Mouse (Mus musculus): ENCODE measurements around the gene Slc25a54.

The Slc25a54 gene

GRCm38 (mm10) chr3:109080169-109080568, at the start of gene Slc25a54:
Slc25a54 (plus strand) TSS chr3:109080469.
- in situ Hi-C loops (cut with MboI, MseI), result no loop called here

- in situ Hi-C loops (cut with MboI, MseI), result loop anchor here (5.0 kb wide), 1 partner anchor 36 kb away; no protein-coding TSS in a partner anchor
These were observed 49.5 kb upstream of the Slc25a54 start for GRCm38 (mm10) chr3:109030817-109031216.

GRCm38 (mm10) chr3:109031626-109032025, 48.6 kb upstream of the Slc25a54 start:
- in situ Hi-C loops (cut with MboI, MseI), result loop anchor here (5.0 kb wide), 1 partner anchor 36 kb away; no protein-coding TSS in a partner anchor

- in situ Hi-C loops (cut with MboI, MseI), result loop anchor here (5.0 kb wide), 1 partner anchor 35 kb away; no protein-coding TSS in a partner anchor
These were observed 48.0 kb upstream of the Slc25a54 start for GRCm38 (mm10) chr3:109032306-109032705.

GRCm38 (mm10) chr3:109034411-109034810, 45.9 kb upstream of the Slc25a54 start:
- in situ Hi-C loops (cut with MboI, MseI), result loop anchor here (5.0 kb wide), 1 partner anchor 33 kb away; no protein-coding TSS in a partner anchor

- in situ Hi-C loops (cut with MboI, MseI), result loop anchor here (10.0 kb wide), 1 partner anchor 1204 kb away; no protein-coding TSS in a partner anchor
These were observed 39.4 kb upstream of the Slc25a54 start for GRCm38 (mm10) chr3:109040908-109041307.

GRCm38 (mm10) chr3:109043395-109043794, 36.9 kb upstream of the Slc25a54 start:
- in situ Hi-C loops (cut with MboI, MseI), result loop anchor here (10.0 kb wide), 1 partner anchor 1201 kb away; no protein-coding TSS in a partner anchor

GRCm38 (mm10) chr3:109046428-109046827, 33.8 kb upstream of the Slc25a54 start:
- in situ Hi-C loops (cut with MboI, MseI), result loop anchor here (10.0 kb wide), 1 partner anchor 1198 kb away; no protein-coding TSS in a partner anchor

GRCm38 (mm10) chr3:109047707-109048283, 32.5 kb upstream of the Slc25a54 start:
- in situ Hi-C loops (cut with MboI, MseI), result loop anchor here (10.0 kb wide), 1 partner anchor 1197 kb away; no protein-coding TSS in a partner anchor

- in situ Hi-C loops (cut with MboI, MseI), result no loop called here
These were observed 29.0 kb upstream of the Slc25a54 start for GRCm38 (mm10) chr3:109051056-109051945.

GRCm38 (mm10) chr3:109051946-109052331, 28.3 kb upstream of the Slc25a54 start:
- in situ Hi-C loops (cut with MboI, MseI), result no loop called here

GRCm38 (mm10) chr3:109059903-109060302, 20.4 kb upstream of the Slc25a54 start:
- in situ Hi-C loops (cut with MboI, MseI), result loop anchor here (10.0 kb wide), 1 partner anchor 125 kb away; the partner anchor contains the start of gene Henmt1

- in situ Hi-C loops (cut with MboI, MseI), result loop anchor here (10.0 kb wide), 1 partner anchor 128 kb away; the partner anchor contains the start of gene Henmt1
These were observed 17.9 kb upstream of the Slc25a54 start for GRCm38 (mm10) chr3:109062391-109062790.

GRCm38 (mm10) chr3:109062989-109063388, 17.3 kb upstream of the Slc25a54 start:
- in situ Hi-C loops (cut with MboI, MseI), result loop anchor here (10.0 kb wide), 1 partner anchor 128 kb away; the partner anchor contains the start of gene Henmt1

- in situ Hi-C loops (cut with MboI, MseI), result no loop called here
These were observed 4.1 kb downstream of the Slc25a54 start for GRCm38 (mm10) chr3:109084418-109084817.

GRCm38 (mm10) chr3:109088460-109088859, 8.2 kb downstream of the Slc25a54 start:
- in situ Hi-C loops (cut with MboI, MseI), result no loop called here

GRCm38 (mm10) chr3:109104702-109105101, 24.4 kb downstream of the Slc25a54 start:
- in situ Hi-C loops (cut with MboI, MseI), result no loop called here

- in situ Hi-C loops (cut with MboI, MseI), result no loop called here
These were observed 36.9 kb downstream of the Slc25a54 start for GRCm38 (mm10) chr3:109117136-109117535.

- in situ Hi-C loops (cut with MboI, MseI), result no loop called here
These were observed 39.3 kb downstream of the Slc25a54 start for GRCm38 (mm10) chr3:109119562-109119961.

GRCm38 (mm10) chr3:109119973-109120372, 39.7 kb downstream of the Slc25a54 start:
- in situ Hi-C loops (cut with MboI, MseI), result no loop called here

GRCm38 (mm10) chr3:109122641-109123530, 42.6 kb downstream of the Slc25a54 start, which contains the start of gene Slc25a24:
Slc25a24 (plus strand) TSS chr3:109123149.
- in situ Hi-C loops (cut with MboI, MseI), result no loop called here
